Mouse (Mus musculus): ENCODE measurements at regions not wholly inside any gene's neighbourhood (a gene's known extent, or its start where the extent isn't known, plus 50 kb on each side); places are given as distances from the start of the nearest gene placed in this dataset.
"Not testable (repeated sequence)": the region's sequence is repeated elsewhere in the genome, so short reads cannot be mapped to it uniquely, and the experiment has no call there.

- no peak for TF ChIP-seq CTCF (IDR thresholded peaks at IDR 0.05; ENCODE audit: extremely low read depth, insufficient read depth, low read length)
- TF ChIP-seq POLR2A (IDR thresholded peaks at IDR 0.05; ENCODE audit: extremely low read depth, insufficient read depth, low read length): no peak
- peak overlapping the region; percentile 46; the same call in 1 of the 2 replicates for H3K27ac ChIP-seq (ENCODE audit: insufficient read depth, low read length)
- H3K4me1 ChIP-seq (ENCODE audit: control insufficient read depth, insufficient read depth, low read length): no peaks in the 10 kb centered on the region
- H3K4me3 ChIP-seq (ENCODE audit: insufficient read depth, low read length): no peak overlapping the region
Measured at GRCm38 (mm10) chr11:71285193-71285592, 54.7 kb upstream of the Nlrp1b start.

GRCm38 (mm10) chr11:71288243-71288642 is 57.7 kb upstream of the Nlrp1b start:
- H3K4me3 ChIP-seq (ENCODE audit: insufficient read depth, low read length); H3K4me1 ChIP-seq (ENCODE audit: control insufficient read depth, insufficient read depth, low read length): not testable (repeated sequence)

GRCm38 (mm10) chr11:71289490-71289889 is 59.0 kb upstream of the Nlrp1b start:
- Histone ChIP-seq H3K4me3 (ENCODE audit: insufficient read depth, low read length) (no peak overlapping the region), H3K4me1 (ENCODE audit: control insufficient read depth, insufficient read depth, low read length) (no peaks in the 10 kb centered on the region), H3K27ac (ENCODE audit: insufficient read depth, low read length) (no peak overlapping the region)
- TF ChIP-seq POLR2A (IDR thresholded peaks at IDR 0.05; ENCODE audit: extremely low read depth, insufficient read depth, low read length): no peak
- no peak for TF ChIP-seq CTCF (IDR thresholded peaks at IDR 0.05; ENCODE audit: extremely low read depth, insufficient read depth, low read length)

More at GRCm38 (mm10) chr11:71288243-71288642, 57.7 kb upstream of the Nlrp1b start:
- not testable (repeated sequence) for H3K27ac ChIP-seq (ENCODE audit: insufficient read depth, low read length)

GRCm38 (mm10) chr11:71299479-71299878 is 68.9 kb upstream of the Nlrp1b start:
- no peak for TF ChIP-seq CTCF (IDR thresholded peaks at IDR 0.05; ENCODE audit: extremely low read depth, insufficient read depth, low read length)
- no peak for TF ChIP-seq POLR2A (IDR thresholded peaks at IDR 0.05; ENCODE audit: extremely low read depth, insufficient read depth, low read length)
- Histone ChIP-seq H3K4me3 (ENCODE audit: insufficient read depth, low read length) (no peak overlapping the region), H3K27ac (ENCODE audit: insufficient read depth, low read length) (no peak overlapping the region), H3K4me1 (ENCODE audit: control insufficient read depth, insufficient read depth, low read length) (no peaks in the 10 kb centered on the region)

- no peaks in the 10 kb centered on the region for H3K4me1 ChIP-seq (ENCODE audit: control insufficient read depth, insufficient read depth, low read length)
- H3K27ac ChIP-seq (ENCODE audit: insufficient read depth, low read length): no peak overlapping the region
- TF ChIP-seq POLR2A (IDR thresholded peaks at IDR 0.05; ENCODE audit: extremely low read depth, insufficient read depth, low read length): no peak
- no peak for TF ChIP-seq CTCF (IDR thresholded peaks at IDR 0.05; ENCODE audit: extremely low read depth, insufficient read depth, low read length)
- no peak overlapping the region for H3K4me3 ChIP-seq (ENCODE audit: insufficient read depth, low read length)
Measured at GRCm38 (mm10) chr11:71323439-71323838, 92.9 kb upstream of the Nlrp1b start.

- Histone ChIP-seq H3K27ac (ENCODE audit: insufficient read depth, low read length) (no peak overlapping the region), H3K4me1 (ENCODE audit: control insufficient read depth, insufficient read depth, low read length) (no peaks in the 10 kb centered on the region), H3K4me3 (ENCODE audit: insufficient read depth, low read length) (no peak overlapping the region)
- no peak for TF ChIP-seq CTCF (IDR thresholded peaks at IDR 0.05; ENCODE audit: extremely low read depth, insufficient read depth, low read length)
- no peak for TF ChIP-seq POLR2A (IDR thresholded peaks at IDR 0.05; ENCODE audit: extremely low read depth, insufficient read depth, low read length)
Measured at GRCm38 (mm10) chr11:71337428-71337827, 106.9 kb upstream of the Nlrp1b start.

- H3K27ac ChIP-seq (ENCODE audit: insufficient read depth, low read length): no peak overlapping the region
- H3K4me3 ChIP-seq (ENCODE audit: insufficient read depth, low read length): no peak overlapping the region
- TF ChIP-seq POLR2A (IDR thresholded peaks at IDR 0.05; ENCODE audit: extremely low read depth, insufficient read depth, low read length): no peak
- peak; percentile 22; the same call in 1 of the 2 replicates for TF ChIP-seq CTCF (IDR thresholded peaks at IDR 0.05; ENCODE audit: extremely low read depth, insufficient read depth, low read length)
- no peaks in the 10 kb centered on the region for H3K4me1 ChIP-seq (ENCODE audit: control insufficient read depth, insufficient read depth, low read length)
Measured at GRCm38 (mm10) chr11:71346024-71346423, 115.5 kb upstream of the Nlrp1b start.

GRCm38 (mm10) chr11:71357089-71357488 is 126.6 kb upstream of the Nlrp1b start:
- Histone ChIP-seq H3K4me1 (ENCODE audit: control insufficient read depth, insufficient read depth, low read length) (no peaks in the 10 kb centered on the region), H3K27ac (ENCODE audit: insufficient read depth, low read length) (no peak overlapping the region), H3K4me3 (ENCODE audit: insufficient read depth, low read length) (no peak overlapping the region)
- TF ChIP-seq POLR2A (IDR thresholded peaks at IDR 0.05; ENCODE audit: extremely low read depth, insufficient read depth, low read length) (no peak), CTCF (IDR thresholded peaks at IDR 0.05; ENCODE audit: extremely low read depth, insufficient read depth, low read length) (peak; percentile 33; the same call in 1 of the 2 replicates)

- H3K4me3 ChIP-seq (ENCODE audit: insufficient read depth, low read length): no peak overlapping the region
- H3K4me1 ChIP-seq (ENCODE audit: control insufficient read depth, insufficient read depth, low read length): no peaks in the 10 kb centered on the region
- no peak for TF ChIP-seq POLR2A (IDR thresholded peaks at IDR 0.05; ENCODE audit: extremely low read depth, insufficient read depth, low read length)
- TF ChIP-seq CTCF (IDR thresholded peaks at IDR 0.05; ENCODE audit: extremely low read depth, insufficient read depth, low read length): no peak
- no peak overlapping the region for H3K27ac ChIP-seq (ENCODE audit: insufficient read depth, low read length)
Measured at GRCm38 (mm10) chr11:71360856-71361255, 130.3 kb upstream of the Nlrp1b start.

GRCm38 (mm10) chr11:71371871-71372270 is 141.3 kb upstream of the Nlrp1b start:
- Histone ChIP-seq H3K4me3 (ENCODE audit: insufficient read depth, low read length) (no peak overlapping the region), H3K27ac (ENCODE audit: insufficient read depth, low read length) (no peak overlapping the region), H3K4me1 (ENCODE audit: control insufficient read depth, insufficient read depth, low read length) (no peaks in the 10 kb centered on the region)
- no peak for TF ChIP-seq POLR2A (IDR thresholded peaks at IDR 0.05; ENCODE audit: extremely low read depth, insufficient read depth, low read length)
- TF ChIP-seq CTCF (IDR thresholded peaks at IDR 0.05; ENCODE audit: extremely low read depth, insufficient read depth, low read length): peak; percentile 22; the same call in 1 of the 2 replicates

- no peak overlapping the region for H3K4me3 ChIP-seq (ENCODE audit: insufficient read depth, low read length)
- no peak overlapping the region for H3K27ac ChIP-seq (ENCODE audit: insufficient read depth, low read length)
- TF ChIP-seq POLR2A (IDR thresholded peaks at IDR 0.05; ENCODE audit: extremely low read depth, insufficient read depth, low read length) (no peak), CTCF (IDR thresholded peaks at IDR 0.05; ENCODE audit: extremely low read depth, insufficient read depth, low read length) (peak; percentile 21; the same call in 1 of the 2 replicates)
- no peaks in the 10 kb centered on the region for H3K4me1 ChIP-seq (ENCODE audit: control insufficient read depth, insufficient read depth, low read length)
Measured at GRCm38 (mm10) chr11:71375132-71375531, 144.6 kb upstream of the Nlrp1b start.
